Mouse (Mus musculus): ENCODE data around the gene Wfikkn2.

Wfikkn2 gene

DNA sequence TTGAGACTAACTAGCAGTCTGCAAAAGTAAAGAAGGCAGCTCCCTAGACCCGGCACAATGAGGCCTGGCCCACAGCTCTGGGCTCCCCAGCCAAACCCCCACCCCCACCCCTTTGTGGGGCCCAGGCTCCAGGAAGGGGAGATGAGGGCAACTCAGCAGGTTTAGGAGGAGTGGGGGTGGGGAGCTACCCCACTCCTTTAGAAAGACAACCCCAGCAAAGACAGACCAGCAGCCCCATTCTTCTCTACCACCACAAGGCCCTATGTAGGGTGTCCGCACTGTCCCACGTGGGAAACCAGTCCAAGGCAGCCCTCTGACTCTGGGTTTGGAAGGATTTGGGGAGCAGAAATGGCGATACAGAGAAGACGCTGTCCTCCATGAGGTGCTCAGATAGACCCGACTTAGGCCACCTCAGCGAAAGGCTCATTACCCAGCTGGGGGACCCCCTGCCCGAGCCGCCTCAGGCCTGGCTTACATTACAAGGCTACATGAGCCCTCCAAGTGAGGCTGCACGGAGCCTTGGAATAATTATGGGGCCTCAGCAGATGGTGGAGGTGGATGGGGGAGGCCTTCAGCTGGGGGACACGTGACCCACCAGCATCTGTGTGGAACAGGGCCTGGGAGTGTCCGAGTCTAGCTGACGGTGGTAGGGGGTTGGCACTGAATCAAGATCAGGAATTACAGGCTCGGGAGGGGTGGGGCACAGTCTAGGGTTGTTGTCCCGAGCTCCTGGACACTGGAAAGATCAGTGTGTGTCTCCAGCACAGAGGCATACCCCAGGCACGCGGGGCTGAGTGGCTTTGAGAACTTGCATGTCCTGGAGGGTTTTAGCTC lies at the start of gene Wfikkn2:
TSS of gene Wfikkn2 (minus strand) at position 51 of the 834 bp plus-strand sequence.
- no peak for DNase-seq (ENCODE audit: low read depth)

DNA sequence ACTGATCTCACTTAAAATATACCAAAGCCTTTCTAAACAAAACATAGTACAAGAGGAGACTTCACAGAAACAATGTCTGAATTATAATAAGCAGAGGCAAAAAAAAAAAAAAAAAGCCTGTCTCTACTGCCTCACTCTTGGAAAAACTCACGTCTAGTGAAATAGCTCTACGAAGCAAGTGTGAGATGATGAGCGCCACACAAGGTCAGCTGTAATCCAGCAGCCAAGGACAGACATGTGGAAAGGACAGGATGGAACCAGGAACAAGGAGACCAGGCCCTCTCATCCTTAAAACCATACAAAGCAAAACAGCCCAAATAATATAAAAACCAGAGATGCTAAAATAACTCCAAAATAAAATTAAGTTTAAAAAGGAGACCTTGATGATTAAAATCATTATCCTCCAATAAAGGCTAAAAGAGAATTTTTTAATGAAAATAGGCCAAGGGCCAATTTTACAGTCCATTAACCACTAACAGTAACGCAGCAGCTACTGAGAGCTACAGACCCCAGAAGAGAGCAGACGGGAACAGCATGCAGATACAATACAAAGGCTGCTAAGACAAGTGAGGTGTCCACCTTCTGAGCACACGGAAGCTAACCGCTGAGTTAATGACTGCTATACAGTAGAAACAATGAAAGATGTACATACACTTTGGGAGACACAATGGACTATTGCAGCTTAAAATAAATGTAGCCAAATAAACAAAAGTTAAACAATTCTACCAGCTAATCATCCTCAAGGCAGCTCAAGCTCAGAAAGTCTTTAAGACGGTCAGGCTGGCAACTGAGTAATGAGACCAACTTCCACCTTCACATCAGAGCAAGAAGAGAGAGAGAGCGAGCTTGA lies 49.4 kb upstream of the Wfikkn2 start:
- no peak for DNase-seq (ENCODE audit: low read depth)

DNA sequence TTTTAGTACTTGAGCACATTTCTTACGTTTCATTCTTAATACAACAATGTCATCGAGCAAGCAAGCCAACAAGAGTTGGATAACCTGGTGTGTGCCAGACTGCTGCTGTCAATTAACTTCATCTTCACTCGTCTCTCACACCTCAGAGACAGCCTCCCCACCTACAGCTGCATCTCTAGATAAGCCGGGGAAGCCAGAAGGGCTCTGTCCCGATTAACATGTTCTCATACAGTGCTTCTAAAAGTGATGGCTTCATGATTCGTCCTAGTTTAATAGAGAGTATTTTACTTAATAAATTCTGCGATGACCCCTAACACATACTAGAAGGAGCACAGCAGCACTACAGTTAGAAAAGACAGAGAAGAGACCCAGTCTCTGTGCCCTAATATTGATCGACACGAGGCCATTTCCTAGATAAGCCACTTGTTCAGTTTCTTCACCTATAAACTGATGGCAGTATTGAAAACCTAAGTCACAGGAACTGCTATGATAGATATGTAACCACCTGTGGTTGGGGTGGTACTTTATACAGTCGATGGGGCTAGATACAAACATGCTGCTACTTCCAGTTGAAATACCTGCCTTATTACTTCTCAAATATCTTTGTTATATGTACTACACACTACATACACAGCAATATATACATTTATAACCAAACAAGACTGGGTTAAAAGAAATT lies 44.4 kb upstream of the Wfikkn2 start:
- DNase-seq (ENCODE audit: low read depth), result no peak

DNA sequence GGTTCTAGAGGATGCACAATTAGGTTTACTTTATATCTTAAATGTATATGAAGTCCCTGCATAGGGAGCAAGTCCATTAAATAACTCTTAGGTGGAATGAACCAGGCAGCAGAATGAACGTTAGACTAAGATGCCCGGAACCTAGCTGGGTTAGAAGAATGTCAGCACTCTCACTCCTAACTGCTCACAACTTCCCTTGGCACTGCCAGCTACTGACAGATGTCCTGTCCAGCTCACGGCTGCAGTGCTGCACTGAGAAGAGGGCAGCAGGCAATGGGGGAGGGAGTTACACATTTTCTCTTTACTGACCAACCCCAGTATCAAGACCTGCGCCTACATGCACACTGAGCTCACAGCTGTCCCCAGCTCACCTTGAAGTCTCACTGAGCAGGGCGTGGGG lies 41.3 kb upstream of the Wfikkn2 start:
- no peak for DNase-seq (ENCODE audit: low read depth)

DNA sequence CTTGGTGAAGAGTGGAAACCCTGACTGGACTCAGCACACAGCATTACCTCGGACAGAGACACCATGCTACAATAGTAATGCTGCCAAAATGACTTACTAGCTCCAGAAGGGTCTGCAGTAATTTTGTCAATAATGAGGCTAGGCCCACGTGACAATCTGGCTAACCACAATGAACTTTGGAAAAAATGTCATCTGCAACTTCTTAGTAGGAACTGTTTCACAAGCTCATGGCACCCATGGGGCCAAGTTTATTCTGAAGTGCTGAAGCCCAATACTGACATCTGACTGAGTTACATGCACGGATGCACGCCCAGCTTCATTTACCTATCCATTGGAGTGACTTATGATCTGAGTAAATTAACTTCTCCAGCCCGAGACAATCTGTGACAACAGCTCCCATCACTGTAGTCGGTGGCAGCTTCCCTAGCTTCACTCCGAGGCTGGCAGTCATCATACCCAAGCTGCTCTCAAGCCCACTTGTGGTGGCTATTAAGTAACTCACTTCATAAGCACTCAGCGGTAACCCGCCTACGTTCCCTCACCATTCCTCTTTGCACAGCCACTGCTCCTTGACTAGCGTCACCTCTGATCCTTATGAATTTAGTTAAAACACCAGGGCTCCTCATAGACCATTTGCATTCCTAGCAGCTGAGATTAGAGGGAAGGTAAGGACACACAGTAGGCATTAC lies 40.2 kb upstream of the Wfikkn2 start:
- DNase-seq (ENCODE audit: low read depth), result no peak

DNA sequence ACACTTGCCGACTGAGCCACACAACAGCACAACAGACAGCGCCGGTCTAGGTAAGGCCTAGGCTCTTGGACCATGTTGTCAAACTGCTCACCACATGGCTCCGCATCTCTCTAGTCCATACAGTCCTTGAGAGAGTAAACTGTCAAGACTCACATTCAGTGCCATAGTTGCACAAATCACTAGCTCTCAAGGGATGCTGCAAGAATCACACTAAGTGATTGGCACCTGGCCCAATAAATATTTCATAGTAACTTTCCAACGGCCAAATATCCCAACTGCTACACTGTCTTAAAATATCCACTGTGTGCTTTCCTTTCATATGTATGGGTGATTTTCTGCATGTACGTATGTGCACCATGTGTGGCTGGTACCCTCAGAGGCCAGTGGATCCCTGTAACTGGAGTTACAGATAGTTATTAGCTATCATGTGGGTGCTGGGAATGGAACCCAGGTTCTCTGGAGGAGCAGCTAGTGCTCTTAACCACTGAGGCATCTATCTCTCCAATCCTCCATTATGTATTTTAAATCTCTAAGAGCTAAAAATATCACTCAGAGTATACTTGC lies 37.8 kb upstream of the Wfikkn2 start:
- DNase-seq (ENCODE audit: low read depth), result no peak

DNA sequence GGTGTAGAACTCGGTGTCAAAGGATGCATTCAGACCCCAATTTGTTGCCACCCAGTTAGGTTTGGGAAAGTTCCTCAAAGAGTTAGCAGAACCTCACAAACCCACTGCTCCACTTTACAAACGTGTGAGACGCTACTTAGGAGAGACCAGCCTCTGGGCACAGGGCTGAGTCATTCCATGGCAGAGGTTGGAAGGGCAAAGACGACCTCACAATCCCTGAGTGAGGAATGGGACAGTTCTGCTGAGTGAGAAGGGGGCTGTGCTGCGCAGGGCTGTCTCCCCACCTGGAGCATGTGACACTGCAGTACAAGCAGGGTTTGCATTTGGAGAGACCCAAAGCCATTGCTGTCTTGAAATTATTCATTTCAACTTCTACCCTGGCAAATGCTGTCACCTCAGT lies 36.5 kb upstream of the Wfikkn2 start:
- no peak for DNase-seq (ENCODE audit: low read depth)

DNA sequence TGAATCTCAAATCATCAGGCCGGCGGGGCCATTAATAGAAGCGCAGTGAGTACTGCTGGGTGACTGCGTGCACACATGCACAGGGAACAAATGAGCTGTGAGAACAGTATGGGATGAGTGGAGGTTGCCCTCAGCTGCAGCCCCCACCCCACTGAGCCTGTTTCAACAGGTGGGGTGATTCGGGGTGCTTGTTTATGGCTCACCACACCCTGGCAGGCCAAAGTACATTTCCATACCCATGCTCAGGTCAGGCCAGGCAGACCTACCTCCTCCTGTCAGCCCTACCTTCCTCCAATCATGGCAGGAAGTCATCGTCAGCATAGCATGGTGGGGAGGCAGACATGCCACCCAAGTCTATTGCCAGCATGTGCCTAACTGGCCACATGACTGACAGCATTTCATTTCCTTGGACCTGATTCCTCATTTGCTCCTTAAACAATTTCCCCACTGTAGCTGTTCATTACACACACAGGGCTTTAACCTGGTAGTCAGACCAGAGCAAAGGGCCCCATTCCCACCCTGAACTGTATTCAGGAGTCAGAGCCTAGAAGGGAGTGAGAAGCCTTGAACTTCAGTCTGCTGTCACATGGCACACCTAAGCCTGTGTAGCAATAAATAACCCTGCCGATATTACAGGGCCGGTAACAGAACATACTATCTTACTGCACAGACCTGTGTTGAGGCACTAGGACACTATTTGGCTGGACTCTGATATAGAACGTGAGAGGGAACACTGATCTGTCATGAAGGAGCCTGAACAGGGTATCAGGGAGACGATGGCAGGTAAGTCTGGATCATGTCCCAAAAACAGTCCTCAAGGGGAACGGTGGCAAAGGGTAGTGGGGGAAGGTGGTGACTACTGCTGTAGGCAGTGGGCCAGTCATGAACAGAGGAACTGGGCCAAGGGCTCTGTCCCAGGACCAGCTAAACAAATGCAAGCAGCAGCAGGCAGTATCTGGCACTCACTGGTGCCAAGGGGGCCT lies 35.7 kb upstream of the Wfikkn2 start, which contains the start of gene Gm21885:
TSS of gene Gm21885 (plus strand) at position 675 of the 983 bp plus-strand sequence.
- DNase-seq (ENCODE audit: low read depth), result no peak

DNA sequence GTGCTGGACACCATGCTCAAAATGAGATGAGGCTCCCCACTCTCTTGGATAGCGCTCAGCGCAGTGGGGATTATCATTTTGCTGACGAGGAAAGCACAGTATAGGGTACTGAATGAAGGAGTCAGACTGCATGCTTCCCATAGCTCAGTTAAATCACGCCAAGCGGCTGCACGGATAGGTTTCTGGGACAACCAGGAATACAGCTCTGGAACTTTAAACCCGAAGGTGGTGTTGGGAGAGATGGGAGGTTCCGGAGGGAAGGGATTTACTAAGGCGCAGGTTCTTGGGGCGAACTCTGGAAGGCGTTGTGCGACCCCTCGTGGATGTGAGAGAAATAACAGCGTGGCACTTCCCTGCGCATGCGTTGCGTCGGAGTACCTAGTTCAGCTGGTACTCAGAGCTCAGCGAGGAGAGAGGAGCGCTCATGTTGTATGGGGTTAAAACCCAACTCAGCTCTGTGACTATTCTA lies 31.1 kb upstream of the Wfikkn2 start:
- peak; percentile 89 for DNase-seq (ENCODE audit: low read depth)

DNA sequence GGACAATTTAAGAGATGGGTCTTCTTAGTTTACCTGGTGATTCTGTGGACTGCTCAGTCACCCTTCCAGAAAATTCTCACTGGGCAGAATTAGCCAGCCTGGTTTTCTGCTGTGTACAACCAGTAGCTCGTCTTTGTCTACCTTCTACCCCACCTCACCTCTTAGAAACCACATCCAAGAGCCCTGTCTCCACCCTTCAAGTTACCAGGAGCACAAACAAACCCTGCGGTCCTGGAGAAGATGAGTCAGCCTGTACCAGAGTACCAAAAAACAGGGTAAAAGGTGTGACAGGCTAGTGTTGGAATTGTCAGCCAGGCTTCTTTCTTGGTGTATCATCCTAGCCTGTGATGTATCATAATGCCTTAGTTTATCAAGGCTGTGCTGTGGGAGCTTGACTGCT lies 29.9 kb upstream of the Wfikkn2 start:
- DNase-seq (ENCODE audit: low read depth), result no peak

DNA sequence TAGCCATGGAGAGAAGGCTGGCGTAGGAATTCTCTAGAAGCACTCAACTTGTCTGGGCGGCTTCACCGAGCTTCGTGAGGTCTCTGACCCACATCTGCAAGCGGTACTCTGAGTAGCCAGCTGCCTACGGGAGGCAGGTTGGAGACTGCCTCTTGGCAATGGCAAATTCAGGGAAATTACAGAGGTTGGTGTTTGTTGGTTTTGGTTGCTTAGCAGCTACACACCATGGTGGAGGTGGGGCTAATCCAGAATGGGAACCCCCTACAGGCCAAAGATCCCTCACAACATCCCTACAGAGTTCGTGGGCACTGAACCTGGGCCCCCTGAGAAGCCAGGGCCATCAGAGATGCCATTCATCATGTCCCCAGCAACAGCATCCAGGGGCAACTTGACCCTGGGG lies 29.4 kb upstream of the Wfikkn2 start:
- no peak for DNase-seq (ENCODE audit: low read depth)

DNA sequence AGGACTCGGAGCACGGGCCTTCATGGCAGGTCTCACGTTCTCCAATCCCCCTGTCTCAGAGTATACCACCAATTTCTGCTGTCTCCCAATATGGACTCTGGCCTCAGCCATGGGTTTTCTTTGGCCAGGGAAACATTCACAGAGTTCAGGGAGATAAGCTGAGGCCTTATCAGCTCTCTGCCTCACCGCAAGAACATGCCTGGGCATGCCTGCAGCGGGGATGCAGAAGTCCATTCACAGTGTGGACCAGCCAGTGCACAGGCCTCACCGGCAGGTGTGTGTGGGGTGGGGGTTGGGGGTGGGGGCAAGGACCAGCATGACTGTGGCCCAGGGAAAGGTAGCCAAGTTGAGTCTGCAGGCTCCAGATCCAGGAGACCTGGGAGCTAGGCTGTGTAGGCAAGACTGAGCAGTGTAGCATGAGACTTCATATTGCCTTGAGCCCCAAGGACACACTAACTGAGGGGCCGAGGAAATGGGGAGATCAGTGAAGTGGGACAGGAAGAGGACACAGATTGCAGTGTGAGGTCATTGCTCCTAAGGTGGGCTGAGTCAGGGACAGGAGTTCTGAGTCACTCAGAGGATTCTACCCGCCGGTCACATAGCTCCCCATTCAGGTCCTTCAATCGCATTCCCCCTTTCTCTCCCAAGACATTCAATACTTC lies 28.5 kb upstream of the Wfikkn2 start:
- peak; percentile 66 for DNase-seq (ENCODE audit: low read depth)

DNA sequence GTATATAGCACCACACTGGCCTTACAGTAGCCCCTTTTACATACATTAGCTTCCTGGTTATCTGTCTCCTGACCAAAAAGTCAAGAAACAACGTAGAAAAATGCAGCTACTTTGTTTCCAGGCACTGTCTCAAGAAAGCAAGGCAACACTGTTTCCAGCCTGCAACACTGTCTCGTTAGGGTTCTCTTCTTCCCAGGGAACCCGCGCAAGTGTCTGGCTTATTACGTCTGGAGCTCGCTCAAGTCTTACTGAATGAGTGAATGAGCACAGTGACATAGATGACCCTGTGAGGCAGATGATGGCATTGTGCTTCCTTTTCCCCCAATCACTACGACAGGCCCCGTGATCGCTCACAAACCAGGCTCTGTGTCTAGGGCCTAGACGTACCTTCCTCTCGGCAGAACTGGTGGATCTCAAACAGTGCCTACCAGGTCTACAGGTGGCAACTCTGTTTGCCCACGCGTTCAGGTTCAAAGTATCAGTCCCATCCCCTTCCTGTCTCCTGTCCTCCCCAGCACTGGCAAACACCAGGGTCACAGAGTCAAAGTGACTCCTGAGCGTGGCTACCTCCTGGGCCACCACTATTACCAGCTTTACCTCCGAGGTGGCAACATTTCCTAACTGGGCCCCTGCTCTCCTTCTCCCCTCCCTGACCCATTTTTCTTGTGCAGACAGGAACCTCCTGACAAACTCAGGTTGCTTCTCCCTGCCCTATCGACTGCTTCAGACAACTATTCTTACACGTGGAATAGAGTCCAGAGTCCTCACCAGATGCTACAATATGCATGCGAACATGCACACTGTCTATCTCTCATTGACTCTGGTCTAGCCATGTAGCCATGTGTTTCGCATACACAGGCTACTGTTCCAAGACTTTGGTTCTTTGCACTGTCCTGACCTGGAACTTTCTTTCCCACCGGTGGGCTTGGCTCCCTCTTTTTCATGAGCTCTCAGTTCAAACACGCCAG lies 27.4 kb upstream of the Wfikkn2 start:
- no peak for DNase-seq (ENCODE audit: low read depth)

DNA sequence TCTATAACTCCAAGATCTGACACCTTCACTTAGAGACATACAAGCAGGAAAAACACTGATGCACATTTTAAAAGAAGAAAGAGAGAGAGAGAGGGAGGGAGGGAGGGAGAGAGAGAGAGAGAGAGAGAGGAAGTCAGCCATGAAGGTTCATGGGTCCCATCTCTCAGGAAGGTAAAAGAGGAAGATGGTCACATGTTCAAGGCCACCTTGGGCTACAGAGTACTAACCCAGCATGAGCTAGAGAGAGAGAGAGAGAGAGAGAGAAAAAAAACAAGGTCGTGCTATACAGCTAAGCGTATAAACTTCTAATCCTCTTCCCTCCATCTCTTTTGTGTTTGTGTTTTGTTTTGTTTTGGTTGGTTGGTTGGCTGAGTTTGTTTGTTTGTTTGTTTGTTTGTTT lies 25.2 kb upstream of the Wfikkn2 start:
- DNase-seq (ENCODE audit: low read depth), result peak; percentile 42

DNA sequence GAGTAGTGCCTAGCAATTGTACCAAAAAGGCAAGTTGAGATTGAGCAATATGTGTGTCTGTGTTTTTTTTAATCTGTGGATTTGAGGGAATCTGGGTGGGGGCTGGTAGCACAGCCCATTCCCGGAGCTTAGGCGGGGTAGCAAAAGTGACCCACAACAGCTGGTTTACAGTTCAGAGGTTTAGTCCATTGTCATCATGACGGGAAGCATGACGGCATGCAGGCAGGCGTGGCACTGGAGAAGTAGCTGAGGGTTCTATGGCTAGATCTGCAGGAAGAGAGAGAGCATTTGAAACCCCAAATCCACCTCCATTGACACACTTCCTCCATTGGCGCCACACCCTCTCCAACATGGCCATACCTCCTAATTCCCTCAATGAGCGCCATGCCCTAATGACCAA lies 24.1 kb upstream of the Wfikkn2 start:
- no peak for DNase-seq (ENCODE audit: low read depth)

DNA sequence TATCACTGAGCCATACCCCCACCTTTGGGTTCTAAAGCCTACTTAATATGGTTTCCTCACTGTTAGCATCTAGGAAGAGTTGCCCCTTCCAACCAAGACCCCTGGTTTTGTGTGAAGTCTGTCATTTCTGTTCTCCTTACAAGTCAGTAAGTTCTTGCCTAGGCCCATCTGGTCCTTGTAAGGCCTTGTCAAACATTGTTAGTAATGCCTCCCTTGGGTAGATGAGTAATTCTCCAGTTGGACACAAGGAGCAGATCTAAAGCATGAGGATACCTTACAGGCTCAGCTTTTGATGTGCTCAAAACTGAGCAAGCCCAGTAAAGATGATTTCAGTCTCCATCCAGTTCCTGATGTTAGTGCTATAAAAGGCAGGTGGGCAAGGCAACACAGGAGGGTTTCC lies 23.0 kb upstream of the Wfikkn2 start:
- no peak for DNase-seq (ENCODE audit: low read depth)

DNA sequence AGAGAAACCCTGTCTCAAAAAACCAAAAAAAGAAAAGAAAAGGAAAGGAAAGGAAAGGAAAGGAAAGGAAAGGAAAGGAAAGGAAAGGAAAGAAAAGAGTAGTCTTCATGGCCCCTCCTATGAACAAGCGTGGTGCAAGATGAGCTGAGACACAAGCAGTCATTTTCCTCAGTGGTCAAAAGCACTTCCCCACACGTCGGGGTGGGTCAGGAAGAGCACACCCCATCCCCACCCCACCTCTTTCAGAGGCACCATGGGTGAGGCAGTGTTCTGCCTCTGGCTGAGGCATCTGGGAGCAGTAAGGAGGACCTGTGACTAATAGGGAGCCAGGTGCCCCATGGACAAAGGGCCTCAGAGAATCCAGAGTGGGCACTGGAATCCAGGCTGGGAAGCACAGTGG lies 20.4 kb upstream of the Wfikkn2 start:
- DNase-seq (ENCODE audit: low read depth), result peak; percentile 38

DNA sequence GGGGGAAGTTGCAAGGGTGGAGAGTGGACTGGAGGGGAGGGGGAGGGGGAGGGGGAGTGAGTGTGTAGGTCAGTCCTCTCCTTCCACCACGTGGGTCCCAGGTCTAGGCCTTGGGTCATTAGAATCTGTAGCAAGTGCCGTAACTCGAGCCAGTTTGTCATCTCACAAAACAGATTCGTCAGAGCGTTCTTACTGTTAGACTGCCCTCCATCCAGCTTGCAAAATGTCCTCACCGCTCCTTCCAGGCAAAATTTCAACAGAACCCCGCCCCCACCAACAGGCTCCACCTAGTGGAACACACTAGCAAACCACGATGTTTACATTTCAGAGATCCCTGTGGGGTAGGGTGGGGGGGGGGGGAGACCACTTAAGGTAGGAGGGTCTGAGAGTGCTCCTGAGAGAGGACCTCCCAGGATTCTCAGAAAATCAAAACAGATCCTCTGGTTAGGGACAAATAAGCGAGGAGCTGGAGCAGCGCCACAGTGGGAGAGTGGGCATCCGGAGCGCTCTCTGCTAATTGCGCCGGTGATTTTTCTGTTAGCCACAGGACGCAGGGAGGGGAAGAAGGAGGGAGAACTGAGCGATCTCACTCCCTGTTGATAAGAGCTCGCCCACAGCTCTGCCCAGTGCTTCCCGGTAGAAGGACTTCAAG lies 19.5 kb upstream of the Wfikkn2 start:
- DNase-seq (ENCODE audit: low read depth), result peak; percentile 87
